Mouse (Mus musculus) lung, adult 2 months (tissue): Measurements from ENCODE around the gene Mst1.

Source experiments
- CTCF ChIP-seq: fragments of 200-500 bp; IDR thresholded peaks from 2 replicates; pipeline ENCODE4 v1.5.1; 2011; ENCODE audit warnings: mild to moderate bottlenecking, low read length, control low read depth; ENCODE audit not compliant: insufficient read depth
- POLR2A ChIP-seq: fragments of 200-500 bp; IDR thresholded peaks from 2 replicates; pipeline ENCODE4 v1.6.1; 2011; ENCODE audit warnings: low read depth, mild to moderate bottlenecking, control low read depth, low read length, borderline replicate concordance; ENCODE audit errors: extremely low read depth

GRCm38 (mm10) chr9:108046582-108046981 lies 33.7 kb upstream of the Mst1 start:
- TF ChIP-seq CTCF, result no peak
- no peak for TF ChIP-seq POLR2A
